Mouse (Mus musculus) heart, adult 2 months (tissue): Measurements from ENCODE around the gene Kif18b.

ENCODE experiments used
- CTCF ChIP-seq: fragments of 200-600 bp; IDR thresholded peaks from 2 replicates; pipeline ENCODE4 v1.8.1; 2022; ENCODE audit warnings: antibody characterized with exemption, mild to moderate bottlenecking, moderate library complexity
- POLR2A ChIP-seq: fragments of 200-500 bp; IDR thresholded peaks from 2 replicates; pipeline ENCODE4 v1.6.1; 2011; ENCODE audit warnings: mild to moderate bottlenecking, low read depth, low read length, control low read depth; ENCODE audit not compliant: insufficient read depth

DNA sequence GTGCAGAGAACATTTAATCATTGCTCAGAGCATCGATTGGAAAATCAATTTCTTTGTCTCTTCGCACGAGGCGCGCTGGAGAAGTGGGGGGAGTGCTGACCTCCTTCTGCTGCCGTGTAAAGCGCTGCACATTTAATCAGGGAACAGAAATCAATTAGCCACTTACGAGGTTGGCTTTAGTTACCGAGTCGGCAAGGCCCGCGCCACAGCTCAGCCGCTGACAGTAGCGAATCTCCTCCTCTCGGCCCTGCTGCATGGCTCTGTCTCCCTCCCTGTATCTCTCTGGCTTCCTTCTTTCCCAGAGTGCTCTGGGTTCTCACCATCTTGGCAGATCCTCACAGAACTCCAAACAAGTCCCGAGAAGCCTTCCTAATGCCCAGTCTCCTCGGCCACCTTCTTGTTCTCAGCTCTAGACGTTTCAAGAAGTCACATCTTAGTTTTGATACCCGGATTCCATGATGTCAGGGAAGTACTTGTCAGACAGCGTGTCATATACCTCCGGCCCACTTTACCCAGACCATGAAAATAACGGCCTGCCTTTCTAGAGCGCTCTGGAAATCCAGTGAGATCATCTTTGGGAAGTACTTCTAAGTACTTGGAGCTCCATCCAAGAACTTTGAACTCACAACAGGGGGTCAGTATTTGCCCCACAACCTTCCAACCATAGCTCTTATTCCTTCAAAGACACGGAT lies 39.1 kb upstream of the Kif18b start:
- TF ChIP-seq CTCF (no peak), POLR2A (no peak)
